Mouse (Mus musculus) cerebellum, postnatal 36 days (tissue): ENCODE data around the gene Abhd17b.

Experiments used
- DNase-seq, 2 experiments: peaks; one replicate each; pipeline ENCODE4 v3.0.0; 2021 to 2022; ENCODE audit warnings: mixed read lengths in 2 of 2

Abhd17b gene

GRCm38 (mm10) chr19:21733176-21733575 is 80.2 kb downstream of the Abhd17b start:
- DNase-seq, result no peak

GRCm38 (mm10) chr19:21734112-21734511 is 81.1 kb downstream of the Abhd17b start:
- DNase-seq, result peak; percentile 54 to 73
